15 mouse cellular contexts compared by ENCODE assay signal in genomic region chr9:31330816-31331215, GRCm38 (mm10). TPM values are rescaled to one million over a fixed set of nuclear protein-coding genes. Genes with fewer than 3 reads are reported as not detected.
DNase-seq lines count a peak whose midpoint lies in the region; TF ChIP-seq lines count a peak whose summit lies in the region.
"Had no signal": no experiment of that assay in that cellular context is flagged by ENCODE, and none has a peak within 500 bp of the region (broad histone marks: within the 10 kb centered on the region; RNA-seq: fewer than 3 reads in every experiment).

No protein-coding gene starts in this region.

- intact Hi-C loops in left cerebral cortex, adult 2 months (cut with DNase I): loop anchor here (1.0 to 5.0 kb wide), 2 partner anchors 34 to 51 kb away; partner anchors contain the start of gene Prdm10

- no peak for TF ChIP-seq CTCF in left cerebral cortex, adult 2 months (IDR thresholded peaks at IDR 0.05)

- no peak overlapping the region for H3K4me3 ChIP-seq in left cerebral cortex, adult 2 months
- H3K4me3 ChIP-seq: embryonic facial prominence, embryonic 13.5 days; embryonic facial prominence, embryonic 15.5 days; erythroblast, embryonic 14.5 days; forebrain, embryonic 10.5 days; forebrain, embryonic 12.5 days had no signal

- DNase-seq in cerebellum, adult 9-10 months: peak; percentile 58
- no peak for DNase-seq in cerebellum, postnatal 4 days (ENCODE audit: low spot score in 2 of 2)
- DNase-seq in cerebellum, postnatal 25 days: peak; percentile 47 to 57
- no peak for DNase-seq in cerebellum, adult 8-10 months
- no peak for DNase-seq in left cerebral cortex, adult 2 months (ENCODE audit: extremely low spot score in 1 of 2, low spot score in 2 of 2)
- DNase-seq in left cerebral cortex, adult 8-10 months (ENCODE audit: low spot score in 2 of 2): no peak
- DNase-seq: adrenal gland, adult 2 months; adrenal gland, postnatal 10 days; adrenal gland, postnatal 25 days; embryo, embryonic 11 days had no signal

- H3K27ac ChIP-seq in left cerebral cortex, adult 2 months: peak overlapping the region; percentile 65
- H3K27ac ChIP-seq: embryonic facial prominence, embryonic 13.5 days; embryonic facial prominence, embryonic 15.5 days; forebrain, embryonic 10.5 days; forebrain, embryonic 12.5 days had no signal

RNA-seq across cellular contexts. Expression of gene Prdm10, which starts 50.5 kb away (rescaled TPM):
- total RNA-seq in left cerebral cortex, adult 2 months (2021): 10 to 100 TPM; 23.1 to 24.5 TPM
- total RNA-seq in left cerebral cortex, adult 8-10 months (2022): 10 to 100 TPM; 16.5 to 20.0 (median 17.2) TPM

RNA-seq across cellular contexts. Expression of gene Nfrkb, which starts 55.2 kb away (rescaled TPM):
- total RNA-seq in left cerebral cortex, adult 2 months (2021): 10 to 100 TPM; 31.4 to 33.6 TPM
- 10 to 100 TPM; 27.6 to 30.4 (median 29.2) TPM for total RNA-seq in left cerebral cortex, adult 8-10 months (2022)

Comparison
In these comparisons a context has a peak if more than half of its experiments do, and no peak if none do; other contexts are left out.
1. DNase-seq: peak in cerebellum, adult 9-10 months (single experiment) and cerebellum, postnatal 25 days (2 of 2); none in cerebellum, postnatal 4 days (0 of 2), cerebellum, adult 8-10 months (single experiment), left cerebral cortex, adult 2 months (0 of 2) and left cerebral cortex, adult 8-10 months (0 of 2).